Mouse (Mus musculus): Measurements from ENCODE around the gene Amdhd1.

Gene Amdhd1

DNA sequence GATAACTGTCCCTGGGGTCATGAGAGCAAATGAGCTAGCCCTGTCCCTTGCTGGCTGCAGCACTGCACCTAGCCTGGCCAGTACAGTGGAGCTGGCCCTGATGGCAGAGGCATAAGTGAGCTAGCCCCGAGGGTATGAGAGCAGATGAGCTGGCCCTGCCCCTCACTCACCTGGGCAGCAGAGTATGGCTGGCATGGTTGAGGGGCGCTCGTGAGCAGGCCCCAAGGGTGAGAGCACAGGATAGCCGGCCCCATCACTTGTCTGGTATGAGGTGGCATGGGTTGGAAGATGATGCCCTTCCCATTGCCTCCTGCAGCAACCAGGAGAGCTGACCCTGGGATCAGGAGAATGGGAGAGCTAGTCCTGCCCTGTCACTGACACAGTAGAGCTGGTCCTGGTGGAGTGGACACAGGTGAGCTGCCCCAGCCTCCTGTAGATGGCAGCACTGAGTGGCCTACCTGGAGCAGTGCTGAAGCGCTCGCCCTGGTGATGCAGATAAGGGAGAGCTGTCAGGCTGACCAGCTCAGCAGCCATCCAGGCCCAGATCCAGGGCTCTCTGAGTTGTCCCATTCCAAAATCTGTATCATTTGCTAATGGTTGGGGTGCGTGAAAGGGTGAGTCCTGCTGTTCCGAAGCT is 54.7 kb downstream of the Amdhd1 start:
- in situ Hi-C loops (cut with MseI, MboI): loop anchor here (5.0 kb wide), 2 partner anchors 62 to 92 kb away; no protein-coding TSS in a partner anchor

DNA sequence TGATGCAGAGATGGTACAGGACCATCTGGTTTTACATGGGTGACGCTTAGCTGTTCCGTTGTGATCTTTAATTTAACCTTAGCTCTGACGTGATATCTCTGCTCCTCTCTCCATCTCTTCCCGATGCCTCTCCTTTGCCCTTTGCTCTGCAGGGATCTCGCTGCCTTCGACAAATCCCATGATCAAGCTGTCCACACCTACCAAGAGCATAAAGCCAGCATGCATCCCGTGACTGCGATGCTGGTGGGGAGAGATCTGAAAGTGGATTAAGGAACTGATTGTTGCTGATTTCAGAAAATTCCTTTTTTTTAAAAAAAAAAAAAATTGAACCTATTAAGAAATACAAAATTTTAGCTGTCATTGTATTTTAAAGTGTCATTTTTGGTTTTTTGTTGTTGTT is 55.3 kb downstream of the Amdhd1 start:
- in situ Hi-C loops (cut with MseI, MboI): no loop called here

All from mouse trophoblast stem cell (cell line).